Mouse (Mus musculus) heart, embryonic 13.5 days (tissue): ENCODE results near the gene Rab5c. TPM values are rescaled to one million over a fixed set of nuclear protein-coding genes. Genes with fewer than 3 reads are reported as not detected.
A peak's percentile ranks its signal among the peaks of the same experiment; 100 is the strongest.

Experiments used
- ATAC-seq: fragments of 200-750 bp; cut with Nextera tagmentation; 2 replicates; pipeline ENCODE4 v1.8.0; 2017; ENCODE audit warnings: moderate TSS enrichment; ENCODE audit not compliant: insufficient number of reproducible peaks, low FRiP score, low TSS enrichment; ENCODE audit errors: extremely low read depth
- H3K27ac ChIP-seq: fragments of 300-500 bp; sonication (generic); replicated peaks from 2 replicates; pipeline ENCODE4 v1.5.1; 2015; ENCODE audit warnings: moderate library complexity, mild to moderate bottlenecking, inconsistent platforms
- H3K27me3 ChIP-seq: fragments of 300-500 bp; sonication (generic); replicated peaks from 2 replicates; pipeline ENCODE4 v1.6.1; 2015; ENCODE audit warnings: mild to moderate bottlenecking, inconsistent platforms
- H3K36me3 ChIP-seq: fragments of 300-500 bp; sonication (generic); 2 replicates; pipeline ENCODE4 v1.6.1; 2015; ENCODE audit warnings: mild to moderate bottlenecking, inconsistent platforms
- H3K4me1 ChIP-seq: fragments of 300-500 bp; sonication (generic); 2 replicates; pipeline ENCODE4 v1.6.1; 2015; ENCODE audit warnings: inconsistent platforms
- H3K4me2 ChIP-seq: fragments of 300-500 bp; sonication (generic); 2 replicates; pipeline ENCODE4 v1.6.1; 2015; ENCODE audit warnings: inconsistent platforms, mild to moderate bottlenecking, moderate library complexity
- H3K4me3 ChIP-seq: fragments of 300-500 bp; sonication (generic); 2 replicates; pipeline ENCODE4 v1.5.1; 2015; ENCODE audit warnings: moderate library complexity, mild to moderate bottlenecking, inconsistent platforms
- H3K9ac ChIP-seq: fragments of 300-500 bp; sonication (generic); 2 replicates; pipeline ENCODE4 v1.6.1; 2015; ENCODE audit warnings: inconsistent platforms, mild to moderate bottlenecking, moderate library complexity
- H3K9me3 ChIP-seq: fragments of 300-500 bp; sonication (generic); 2 replicates; pipeline ENCODE4 v1.6.1; 2016; ENCODE audit warnings: inconsistent platforms
- WGBS: fragments of 180-500 bp; shearing (Covaris S2); methylation state at CpG from one replicate; pipeline ENCODE4 v1.1.7; 2015; ENCODE audit warnings: mixed read lengths; 5-methylcytosine and 5-hydroxymethylcytosine counted together
- polyA plus RNA-seq: library from polyadenylated mRNA; unstranded; fragments of >200 nt; fragmentation: Nextera tagmentation; extraction: Ambion mirVana; gene quantifications from 2 replicates; pipeline ENCODE4 v1.2.1, GENCODE M21; 2015

The Rab5c gene
- polyA plus RNA-seq, 1 experiment from 2014 or later = 13.6 TPM

DNA sequence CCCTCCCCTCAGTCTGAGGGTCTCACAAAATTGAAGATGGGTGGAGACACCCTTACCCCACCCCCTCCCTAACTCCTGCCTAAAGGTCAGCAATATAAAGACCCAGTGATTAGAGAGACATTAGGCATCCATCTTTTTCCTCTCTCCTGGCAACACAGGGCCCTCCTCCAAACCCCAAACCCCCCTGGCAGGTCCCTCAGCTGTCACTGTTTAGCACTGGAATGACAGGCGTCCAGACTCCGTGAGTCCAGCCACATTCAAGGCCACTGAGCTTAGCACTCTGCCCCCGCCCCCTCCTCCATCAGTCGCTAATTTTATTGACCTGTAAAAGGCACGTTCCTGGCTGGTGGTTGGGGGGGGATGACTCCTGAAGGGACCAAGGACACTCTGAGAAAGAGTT, 44.9 kb downstream of the Rab5c start:
- no peak overlapping the region for H3K4me3 ChIP-seq
- H3K27ac ChIP-seq = no peak overlapping the region
- peaks cover 14% of the 10 kb centered on the region for H3K4me1 ChIP-seq
- H3K36me3 ChIP-seq = no peaks in the 10 kb centered on the region
- H3K4me2 ChIP-seq = no peak overlapping the region
- H3K9me3 ChIP-seq = no peaks in the 10 kb centered on the region
- 26% methylated on average over 5 of the region's 5 CpGs for WGBS
- no peak overlapping the region for H3K9ac ChIP-seq
- no peak for ATAC-seq
- peaks cover 46% of the 10 kb centered on the region for H3K27me3 ChIP-seq

DNA sequence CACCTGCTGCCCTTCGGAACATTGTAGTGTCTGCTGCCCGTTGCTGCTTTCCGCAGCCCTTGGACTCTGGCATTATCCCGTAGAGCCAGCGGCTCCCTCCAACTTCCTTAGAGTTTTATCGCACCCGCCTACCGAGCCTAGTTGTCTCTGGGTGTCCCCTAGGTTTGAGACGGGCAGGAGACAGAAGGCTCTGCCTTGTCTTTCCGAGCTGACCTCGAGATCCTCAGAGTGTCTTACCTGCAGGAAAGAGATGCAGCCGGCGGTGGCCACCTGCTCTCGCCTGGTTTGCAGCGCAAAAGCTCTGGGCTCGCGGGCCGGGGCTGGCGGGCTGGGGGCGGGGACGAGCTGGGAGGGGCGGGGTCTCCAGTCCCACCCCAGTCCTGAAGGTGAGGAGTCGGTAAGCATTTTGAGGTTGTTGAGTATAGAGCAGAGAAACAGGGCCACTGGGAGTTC, 45.8 kb downstream of the Rab5c start, which contains the start of gene Zfp385c:
TSS of gene Zfp385c (minus strand) at position 292 of the 453 bp plus-strand sequence.
- peaks cover 14% of the 10 kb centered on the region for H3K4me1 ChIP-seq
- H3K27ac ChIP-seq = no peak within 1 kb of the TSS
- peak within 1 kb of the TSS; percentile 77 for H3K9ac ChIP-seq
- WGBS = 3% methylated on average over 22 of the region's 23 CpGs
- peaks cover 46% of the 10 kb centered on the region for H3K27me3 ChIP-seq
- no peaks in the 10 kb centered on the region for H3K36me3 ChIP-seq
- peak within 1 kb of the TSS; percentile 44 for H3K4me3 ChIP-seq
- no peak for ATAC-seq
- H3K9me3 ChIP-seq = no peaks in the 10 kb centered on the region
- H3K4me2 ChIP-seq = peak within 1 kb of the TSS; percentile 74

DNA sequence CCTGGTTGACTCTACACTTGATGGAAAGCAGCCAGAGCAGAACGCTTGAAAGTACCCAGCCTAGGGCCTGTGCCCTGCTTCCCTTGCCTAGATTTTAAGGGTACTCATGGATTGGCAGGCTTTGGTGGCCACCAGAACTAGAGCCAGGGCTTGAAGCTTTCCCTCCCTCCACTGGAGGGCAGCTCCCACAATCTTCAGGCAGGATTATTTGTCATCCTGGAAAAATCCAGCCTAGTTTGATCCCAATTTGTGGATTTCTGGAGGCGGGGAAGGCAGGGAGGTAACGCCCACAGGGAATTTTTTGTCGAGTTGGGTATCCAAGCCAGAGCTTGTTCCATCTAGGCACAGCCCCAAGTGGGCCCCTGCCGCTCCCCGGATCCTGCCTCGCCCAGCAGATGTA, 47.6 kb downstream of the Rab5c start:
- Histone ChIP-seq H3K9me3 (no peaks in the 10 kb centered on the region), H3K27me3 (peaks cover 46% of the 10 kb centered on the region), H3K36me3 (no peaks in the 10 kb centered on the region), H3K4me2 (no peak overlapping the region), H3K4me1 (peaks cover 14% of the 10 kb centered on the region), H3K9ac (no peak overlapping the region), H3K4me3 (no peak overlapping the region), H3K27ac (no peak overlapping the region)
- ATAC-seq = no peak
- WGBS = 63% methylated on average over 7 of the region's 7 CpGs

DNA sequence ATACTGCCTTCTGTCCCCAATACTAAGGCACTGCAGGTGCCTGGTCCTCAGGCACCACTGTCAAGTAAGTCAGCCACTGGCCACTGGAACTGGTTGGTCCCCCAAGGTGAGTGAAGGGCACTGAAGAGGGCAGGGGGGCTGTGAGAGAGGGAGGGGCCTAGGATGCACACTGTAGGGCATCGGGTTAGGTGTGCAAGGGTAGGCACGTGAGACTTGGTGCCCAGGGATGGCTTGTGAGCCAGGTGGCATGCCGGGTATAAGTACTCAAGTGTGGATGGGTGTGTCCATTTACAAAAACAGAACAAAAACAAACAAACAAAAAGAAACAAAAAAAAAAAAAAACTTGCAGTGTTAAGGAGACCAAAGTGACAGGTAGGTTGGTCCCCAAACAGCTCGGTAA, 49.6 kb downstream of the Rab5c start:
- Histone ChIP-seq H3K36me3 (no peaks in the 10 kb centered on the region), H3K27ac (no peak overlapping the region), H3K4me3 (no peak overlapping the region), H3K9me3 (no peaks in the 10 kb centered on the region), H3K9ac (no peak overlapping the region), H3K4me1 (peaks cover 14% of the 10 kb centered on the region), H3K4me2 (no peak overlapping the region), H3K27me3 (peaks cover 39% of the 10 kb centered on the region)
- ATAC-seq = no peak
- WGBS = 64% methylated on average over 4 of the region's 4 CpGs

DNA sequence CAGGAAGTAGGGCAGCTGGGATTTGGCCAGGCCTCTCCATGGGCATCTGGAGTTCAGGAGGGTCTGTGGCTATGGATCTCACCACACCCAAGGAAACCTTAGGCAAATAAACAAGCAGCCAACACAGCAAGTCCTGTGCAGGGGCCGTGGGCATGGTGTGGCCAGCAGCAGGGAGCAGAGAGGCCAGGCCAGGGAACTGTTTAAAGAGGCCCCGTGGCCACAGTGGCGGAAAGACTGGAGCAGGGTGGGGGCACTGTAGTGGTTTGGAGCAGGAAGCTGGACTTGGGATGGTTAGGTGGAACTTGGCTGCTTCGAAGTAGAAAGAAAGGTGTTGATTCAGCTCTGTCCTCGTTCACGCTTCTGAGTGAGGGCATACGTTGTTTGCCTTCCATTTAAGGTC, 50.8 kb downstream of the Rab5c start:
- Histone ChIP-seq H3K9me3 (no peaks in the 10 kb centered on the region), H3K9ac (no peak overlapping the region), H3K27ac (no peak overlapping the region), H3K4me3 (no peak overlapping the region), H3K36me3 (no peaks in the 10 kb centered on the region), H3K27me3 (peaks cover 27% of the 10 kb centered on the region), H3K4me2 (no peak overlapping the region), H3K4me1 (peaks cover 8% of the 10 kb centered on the region)
- WGBS = 69% methylated on average over 7 of the region's 7 CpGs
- no peak for ATAC-seq

DNA sequence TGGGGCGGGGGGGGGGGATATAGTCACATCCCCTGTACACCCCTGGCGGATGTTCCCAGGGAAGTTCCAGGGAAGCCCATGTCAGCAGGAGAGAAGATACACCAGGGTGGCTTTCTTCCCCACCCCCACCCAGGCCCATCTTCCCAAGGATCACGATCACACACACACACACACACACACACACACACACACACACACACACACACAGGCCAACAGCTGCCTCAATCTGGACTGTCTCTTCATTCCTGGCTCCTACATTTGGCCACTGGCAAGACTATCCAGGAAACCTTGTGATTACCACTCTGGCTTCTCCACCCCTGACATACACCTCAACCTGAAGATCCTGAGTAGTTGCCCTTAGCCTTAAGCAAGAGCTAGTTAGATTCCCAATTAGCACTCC, 52.6 kb downstream of the Rab5c start:
- H3K27ac ChIP-seq = no peak overlapping the region
- 88% methylated on average over 2 of the region's 3 CpGs for WGBS
- H3K4me2 ChIP-seq = no peak overlapping the region
- no peaks in the 10 kb centered on the region for H3K9me3 ChIP-seq
- ATAC-seq = no peak
- no peak overlapping the region for H3K9ac ChIP-seq
- H3K4me3 ChIP-seq = no peak overlapping the region
- H3K4me1 ChIP-seq = 0 out of 2 replicates have a peak, but pooled peaks cover 2% of the 10 kb centered on the region
- H3K27me3 ChIP-seq = peaks cover 8% of the 10 kb centered on the region
- H3K36me3 ChIP-seq = no peaks in the 10 kb centered on the region

DNA sequence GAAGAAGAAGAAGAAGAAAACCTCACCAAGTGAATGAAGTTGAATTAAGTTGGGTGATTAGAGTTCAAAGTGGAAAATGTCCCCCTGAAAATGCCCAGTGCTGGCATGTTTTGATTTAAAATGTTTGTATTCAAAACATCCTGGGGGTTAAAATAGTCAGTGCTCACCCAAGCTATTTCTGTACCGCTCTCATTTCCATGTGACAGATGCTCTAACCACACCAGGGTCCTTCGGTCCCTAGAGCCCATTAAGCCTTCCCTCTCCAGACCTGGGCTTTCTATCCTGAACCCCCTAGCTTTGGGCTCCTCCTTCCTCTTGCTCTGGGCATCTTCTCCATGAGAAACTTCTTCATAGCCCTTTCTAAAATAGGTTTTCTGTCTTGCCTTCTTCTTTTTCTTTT, 53.9 kb downstream of the Rab5c start:
- Histone ChIP-seq H3K4me1 (0 out of 2 replicates have a peak, but pooled peaks cover 2% of the 10 kb centered on the region), H3K9ac (no peak overlapping the region), H3K4me3 (no peak overlapping the region), H3K36me3 (no peaks in the 10 kb centered on the region), H3K27me3 (0 out of 2 replicates have a peak, but pooled peaks cover 4% of the 10 kb centered on the region), H3K27ac (no peak overlapping the region), H3K4me2 (no peak overlapping the region), H3K9me3 (no peaks in the 10 kb centered on the region)
- ATAC-seq = no peak
- WGBS = 50% methylated on average over 2 of the region's 2 CpGs

DNA sequence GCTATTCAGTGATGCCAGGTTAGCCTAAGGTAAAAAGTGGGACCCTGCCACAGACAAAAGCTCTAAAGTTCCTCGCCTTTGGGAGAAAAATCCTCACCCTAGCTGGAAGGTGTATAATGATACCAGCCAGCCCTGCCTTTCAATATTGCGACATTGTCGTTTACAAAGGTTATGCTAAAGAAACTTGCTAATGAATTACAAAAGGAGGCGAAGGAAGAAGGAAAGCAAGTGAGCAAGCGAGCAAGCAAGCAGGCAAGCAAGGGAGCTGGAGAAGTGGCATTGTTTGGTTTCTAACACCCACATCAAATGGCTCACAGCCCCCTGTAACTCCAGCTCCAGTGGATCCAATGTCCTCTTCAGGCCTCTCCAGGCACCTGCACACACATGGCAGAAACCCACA, 55.5 kb downstream of the Rab5c start:
- H3K9ac ChIP-seq = no peak overlapping the region
- no peak overlapping the region for H3K27ac ChIP-seq
- no peaks in the 10 kb centered on the region for H3K9me3 ChIP-seq
- ATAC-seq = no peak
- no peaks in the 10 kb centered on the region for H3K36me3 ChIP-seq
- 75% methylated on average over 5 of the region's 5 CpGs for WGBS
- H3K4me1 ChIP-seq = 0 out of 2 replicates have a peak, but pooled peaks cover 5% of the 10 kb centered on the region
- 0 out of 2 replicates have a peak, but pooled peaks cover 2% of the 10 kb centered on the region for H3K27me3 ChIP-seq
- no peak overlapping the region for H3K4me3 ChIP-seq
- H3K4me2 ChIP-seq = no peak overlapping the region

DNA sequence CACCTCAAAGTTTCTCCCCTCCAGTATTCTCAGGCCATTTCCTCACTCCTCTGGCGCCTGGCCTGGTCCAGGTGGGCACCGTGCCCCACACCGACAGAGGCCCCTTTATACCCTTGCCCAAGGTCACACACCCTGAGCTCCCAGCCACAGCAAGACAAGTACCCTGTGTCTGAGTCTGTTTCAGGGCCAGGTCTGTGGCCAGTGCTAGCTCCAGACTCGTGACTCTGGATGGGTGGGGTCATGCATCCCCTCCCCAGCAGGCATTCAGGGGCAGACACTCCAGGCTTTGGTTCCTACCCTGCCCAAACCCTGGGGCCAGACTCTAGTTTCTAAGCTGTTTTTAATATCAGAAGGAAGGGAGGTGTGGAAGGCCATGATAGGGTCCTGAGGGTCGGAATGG, 56.2 kb downstream of the Rab5c start:
- Histone ChIP-seq H3K36me3 (no peaks in the 10 kb centered on the region), H3K9me3 (no peaks in the 10 kb centered on the region), H3K9ac (0 out of 2 replicates have a peak overlapping the region, but pooled peaks have one; percentile 14), H3K27ac (no peak overlapping the region), H3K27me3 (0 out of 2 replicates have a peak, but pooled peaks cover 2% of the 10 kb centered on the region), H3K4me3 (no peak overlapping the region), H3K4me1 (0 out of 2 replicates have a peak, but pooled peaks cover 8% of the 10 kb centered on the region), H3K4me2 (no peak overlapping the region)
- WGBS = 57% methylated on average over 5 of the region's 5 CpGs
- no peak for ATAC-seq

DNA sequence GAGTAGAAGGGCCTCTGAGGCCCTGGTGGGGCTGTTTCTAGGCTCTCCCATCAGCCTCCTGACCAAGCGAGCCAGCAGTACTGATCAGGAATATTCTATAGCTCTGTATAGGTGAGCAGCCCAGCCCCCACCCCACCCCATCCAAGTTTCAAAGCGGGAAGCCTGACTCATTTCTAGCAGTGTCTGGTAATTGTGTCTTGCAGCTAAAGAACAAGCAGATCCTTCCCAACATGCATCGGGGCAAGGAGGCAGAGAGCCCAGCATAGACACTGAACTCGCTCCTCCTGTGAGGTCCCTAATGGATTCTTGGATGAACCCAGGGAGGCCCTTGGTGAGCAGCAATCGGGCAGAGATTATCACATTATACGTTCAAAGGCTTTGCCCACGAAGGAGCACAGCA, 60.2 kb downstream of the Rab5c start:
- Histone ChIP-seq H3K36me3 (no peaks in the 10 kb centered on the region), H3K27me3 (peaks cover 35% of the 10 kb centered on the region), H3K4me3 (no peak overlapping the region), H3K4me2 (no peak overlapping the region), H3K9ac (no peak overlapping the region), H3K9me3 (no peaks in the 10 kb centered on the region), H3K27ac (no peak overlapping the region), H3K4me1 (peaks cover 15% of the 10 kb centered on the region)
- no peak for ATAC-seq
- 40% methylated on average over 7 of the region's 7 CpGs for WGBS

DNA sequence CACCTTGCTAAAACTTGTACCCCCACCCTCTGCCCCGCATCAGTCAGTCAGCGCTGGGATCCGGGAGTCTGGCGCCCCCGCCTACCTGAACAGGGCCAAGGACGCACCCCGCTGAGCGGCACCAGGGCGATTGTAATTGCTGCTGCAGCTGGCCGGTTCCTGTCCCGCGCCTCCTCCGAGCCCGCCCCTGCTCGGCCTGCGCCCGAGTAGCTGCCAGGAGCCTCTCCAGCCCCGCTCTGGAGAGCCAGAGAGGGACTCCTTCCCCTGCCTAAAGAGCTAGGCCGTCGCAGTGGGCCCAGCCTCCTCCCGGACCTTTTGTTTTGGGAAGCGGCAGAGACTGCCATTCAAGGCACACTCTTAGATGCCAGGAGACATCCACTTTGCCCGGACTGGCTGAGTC, 64.8 kb downstream of the Rab5c start:
- H3K9me3 ChIP-seq = no peaks in the 10 kb centered on the region
- peak overlapping the region; percentile 30 for H3K4me3 ChIP-seq
- ATAC-seq = no peak
- peaks cover 23% of the 10 kb centered on the region for H3K4me1 ChIP-seq
- H3K4me2 ChIP-seq = peak overlapping the region; percentile 53
- peak overlapping the region; percentile 58 for H3K9ac ChIP-seq
- no peaks in the 10 kb centered on the region for H3K36me3 ChIP-seq
- H3K27me3 ChIP-seq = peaks cover 46% of the 10 kb centered on the region
- no peak overlapping the region for H3K27ac ChIP-seq
- WGBS = 6% methylated on average over 23 of the region's 23 CpGs

DNA sequence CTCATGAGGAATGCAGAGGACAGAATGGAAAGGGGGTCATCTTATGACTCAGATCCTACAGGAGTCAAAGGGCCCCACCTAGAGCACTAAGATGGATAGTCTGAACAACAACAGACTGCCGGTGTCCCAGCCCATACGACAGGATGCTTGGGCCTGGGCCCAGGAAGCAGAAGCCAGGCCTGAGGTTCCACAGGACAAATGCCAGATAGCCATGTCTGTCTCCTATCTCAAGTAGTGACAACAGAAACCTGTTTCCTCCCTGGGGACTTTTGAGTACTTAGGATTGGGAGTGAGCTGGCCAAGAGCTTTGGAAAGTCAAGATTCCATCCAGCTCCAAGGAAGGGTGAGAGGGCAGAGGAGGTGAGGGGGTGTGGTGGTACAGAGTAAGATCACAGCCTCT, 66.1 kb downstream of the Rab5c start:
- Histone ChIP-seq H3K9ac (no peak overlapping the region), H3K27ac (no peak overlapping the region), H3K4me1 (peaks cover 18% of the 10 kb centered on the region), H3K4me3 (no peak overlapping the region), H3K27me3 (peaks cover 44% of the 10 kb centered on the region), H3K36me3 (no peaks in the 10 kb centered on the region), H3K4me2 (no peak overlapping the region), H3K9me3 (no peaks in the 10 kb centered on the region)
- WGBS = 17% methylated on average over 2 of the region's 2 CpGs
- no peak for ATAC-seq
